Mouse (Mus musculus) central nervous system, embryonic 18 days (tissue): ENCODE data around the gene P2rx7. TPM values are rescaled to one million over a fixed set of nuclear protein-coding genes. Genes with fewer than 3 reads are reported as not detected.

ENCODE experiments used
- polyA plus RNA-seq: library from polyadenylated mRNA; depleted of rRNA; stranded (reverse); fragments of >200 nt; gene quantifications from 2 replicates; pipeline ENCODE4 v1.2.3, GENCODE M21; 2012; rRNA removed

Gene P2rx7
- polyA plus RNA-seq = 3.7 and 5.5 TPM in 2 replicates

DNA sequence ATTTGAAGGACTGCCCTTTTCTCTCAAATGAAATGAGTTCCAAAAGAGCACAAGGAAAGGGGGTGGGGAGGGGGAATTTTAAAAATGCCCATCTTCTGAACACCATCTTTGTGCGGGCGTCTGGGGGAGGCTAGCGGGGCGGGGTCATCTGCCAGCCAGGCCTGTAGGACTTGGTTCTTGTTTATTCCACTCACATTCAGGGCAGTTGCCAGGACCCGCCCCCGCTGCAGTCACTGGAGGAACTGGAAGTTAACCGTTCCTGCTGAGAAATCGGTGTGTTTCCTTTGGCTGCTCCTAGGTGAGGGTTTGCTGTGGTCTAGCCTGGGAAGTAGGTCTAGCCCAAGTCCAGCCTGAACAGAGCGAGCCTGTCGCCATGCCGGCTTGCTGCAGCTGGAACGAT lies at the start of gene P2rx7:
P2rx7 (plus strand) TSS at position 211 of the 400 bp plus-strand sequence.

DNA sequence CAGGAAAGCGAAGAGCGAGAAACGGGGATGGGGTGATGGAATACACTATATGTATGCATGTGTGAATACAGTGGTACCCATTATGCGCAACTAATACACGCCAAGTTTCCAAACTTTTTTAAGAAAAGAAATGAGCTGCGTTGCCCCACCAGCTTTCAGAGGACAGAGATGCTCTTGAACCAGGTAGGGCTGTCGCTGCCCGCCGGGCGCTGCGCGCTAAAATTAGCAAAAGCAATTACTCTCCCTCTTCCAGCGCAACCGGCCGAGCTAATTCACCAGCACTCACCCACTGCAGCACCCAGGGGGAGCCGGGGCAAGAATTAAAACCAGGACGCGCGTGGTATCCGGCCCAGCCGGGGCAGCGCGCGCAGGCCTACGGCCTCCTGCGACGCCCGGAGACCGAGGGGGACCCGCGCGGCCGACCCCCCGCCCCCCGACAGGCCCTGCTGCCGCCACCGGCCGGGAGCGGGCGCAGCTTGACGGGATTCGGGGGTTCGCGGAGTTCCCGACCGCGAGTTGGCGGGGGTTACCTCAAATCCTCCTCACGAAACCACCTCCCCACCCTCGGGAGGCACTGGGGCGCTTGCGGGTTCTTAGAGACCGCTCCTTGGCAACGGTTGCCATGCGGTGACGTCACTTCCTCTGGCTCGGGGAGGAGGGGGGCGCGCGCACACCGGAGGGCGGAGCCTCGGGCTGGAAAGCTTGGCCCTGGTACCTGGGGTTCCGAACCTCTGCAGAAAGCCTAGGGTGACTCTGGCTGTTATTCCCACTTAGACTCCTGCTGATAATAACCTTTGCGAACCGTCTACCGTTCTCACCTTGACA lies 29.6 kb upstream of the P2rx7 start, which contains the start of gene Ift81:
Ift81 (minus strand) TSS at position 611 of the 825 bp plus-strand sequence.

DNA sequence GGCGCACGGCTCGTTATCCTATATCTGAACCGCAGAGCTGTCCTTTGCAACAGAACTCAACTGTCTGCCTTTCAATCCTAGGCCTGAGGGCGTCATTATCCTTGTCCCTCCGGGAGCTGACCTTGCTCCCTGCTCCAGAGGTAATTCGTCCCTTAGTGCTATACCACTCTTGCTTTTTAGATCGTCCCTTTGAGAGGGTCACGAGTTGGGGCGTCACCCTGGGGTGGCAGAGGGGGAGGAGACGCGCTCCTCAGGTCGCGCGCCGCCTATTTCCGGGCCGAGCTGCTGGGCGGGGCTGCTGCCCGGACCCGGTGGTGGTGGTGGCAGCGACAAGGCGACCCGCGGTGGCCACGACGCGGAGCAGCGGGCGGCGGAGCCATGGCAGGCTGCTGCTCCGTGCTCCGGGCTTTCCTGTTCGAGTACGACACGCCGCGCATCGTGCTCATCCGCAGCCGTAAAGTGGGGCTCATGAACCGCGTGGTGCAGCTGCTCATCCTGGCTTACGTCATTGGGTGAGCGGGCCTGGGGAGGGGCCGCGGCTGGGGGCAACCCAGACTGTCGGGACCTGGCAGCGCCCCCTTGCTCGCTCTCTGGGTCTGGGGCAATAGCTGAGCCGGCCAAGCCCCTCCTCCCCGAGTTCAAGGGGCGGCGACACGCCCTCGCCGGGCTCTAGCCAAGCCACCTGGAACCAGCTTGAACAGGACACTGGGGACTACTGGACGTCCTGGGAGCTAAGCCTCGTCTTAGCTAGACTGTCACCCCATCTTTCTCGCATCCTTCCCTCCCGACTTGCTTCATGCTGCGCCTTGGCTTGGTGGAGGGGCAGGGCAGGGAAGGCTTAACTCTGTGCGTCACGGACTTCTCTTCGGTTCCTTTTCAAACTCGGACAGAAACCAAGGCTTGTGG lies 63.8 kb downstream of the P2rx7 start, which contains the start of gene P2rx4:
P2rx4 (plus strand) TSS at position 269 of the 906 bp plus-strand sequence.

Other genes starting within 250 kb of the P2rx7 start
- gene Anapc7, start 222.2 kb upstream of the P2rx7 start, polyA plus RNA-seq = 43.9 and 44.6 TPM in 2 replicates
- gene Atp2a2, start 141.7 kb upstream of the P2rx7 start, polyA plus RNA-seq = 127 and 133 TPM in 2 replicates
- 29.2 and 34.7 TPM in 2 replicates for gene Ift81, start 29.4 kb upstream of the P2rx7 start, polyA plus RNA-seq
- 9.5 and 11.1 TPM in 2 replicates for gene P2rx4, start 63.6 kb downstream of the P2rx7 start, polyA plus RNA-seq
- 71.9 and 87.8 TPM in 2 replicates for gene Camkk2, start 135.5 kb downstream of the P2rx7 start, polyA plus RNA-seq
- gene Anapc5, start 177.4 kb downstream of the P2rx7 start, polyA plus RNA-seq = 650 and 681 TPM in 2 replicates
- 27.9 and 32.8 TPM in 2 replicates for gene Rnf34, start 206.1 kb downstream of the P2rx7 start, polyA plus RNA-seq